Mouse (Mus musculus) adrenal gland (tissue): Measurements from ENCODE around the gene Dok5.

Experiments used
- intact Hi-C: fragments of 180-260 bp; cut with DNase I; formaldehyde crosslinking; loops from one replicate; pipeline ENCODE4 v1.15.1; 2025

Dok5 gene

GRCm38 (mm10) chr2:170856085-170856484, 124.5 kb downstream of the Dok5 start:
- intact Hi-C loops, result no loop called here

GRCm38 (mm10) chr2:170857507-170857906, 125.9 kb downstream of the Dok5 start:
- intact Hi-C loops, result no loop called here

GRCm38 (mm10) chr2:170858640-170859039, 127.0 kb downstream of the Dok5 start:
- intact Hi-C loops, result no loop called here

DNA sequence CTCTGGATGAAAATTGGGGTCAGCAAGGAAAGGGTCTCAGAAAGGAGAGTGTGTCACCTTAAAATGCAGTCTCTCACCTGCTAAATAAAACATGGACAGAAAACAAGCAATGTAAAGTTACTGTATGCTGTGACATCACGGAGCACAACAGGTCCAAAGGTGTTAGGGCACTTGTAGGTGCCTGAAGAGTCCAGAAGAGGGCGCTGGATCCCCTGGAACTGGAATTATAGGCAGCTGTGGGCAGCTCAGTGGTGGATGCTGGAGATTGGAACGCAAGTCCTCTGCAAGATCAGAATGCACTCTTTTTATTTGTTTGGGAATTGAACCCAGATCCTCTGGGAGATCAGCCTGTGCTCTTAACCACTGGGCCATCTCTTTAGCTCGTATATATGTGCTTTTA, 129.0 kb downstream of the Dok5 start:
- intact Hi-C loops, result no loop called here

GRCm38 (mm10) chr2:170862799-170863198, 131.2 kb downstream of the Dok5 start:
- intact Hi-C loops, result no loop called here

DNA sequence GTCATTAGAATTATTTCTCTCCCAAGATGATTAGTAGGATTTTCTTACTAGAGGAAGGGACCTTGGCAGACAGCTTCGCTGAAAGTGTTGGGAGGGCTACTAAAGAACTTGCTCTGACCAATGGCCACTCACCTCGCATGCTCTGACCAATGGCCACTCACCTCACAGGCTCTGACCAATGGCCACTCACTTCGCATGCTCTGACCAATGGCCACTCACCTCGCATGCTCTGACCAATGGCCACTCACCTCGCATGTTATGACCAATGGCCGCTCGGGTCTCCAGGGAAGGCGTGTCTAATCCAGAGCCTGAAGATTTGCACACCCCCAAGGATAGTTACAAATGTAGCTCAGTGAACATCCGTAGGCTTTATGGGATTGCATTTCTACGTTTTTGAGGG, 131.6 kb downstream of the Dok5 start:
- intact Hi-C loops, result no loop called here

- intact Hi-C loops, result no loop called here
Observed at GRCm38 (mm10) chr2:170864043-170864442, 132.4 kb downstream of the Dok5 start.

- intact Hi-C loops, result no loop called here
Observed at GRCm38 (mm10) chr2:170864820-170865219, 133.2 kb downstream of the Dok5 start.

DNA sequence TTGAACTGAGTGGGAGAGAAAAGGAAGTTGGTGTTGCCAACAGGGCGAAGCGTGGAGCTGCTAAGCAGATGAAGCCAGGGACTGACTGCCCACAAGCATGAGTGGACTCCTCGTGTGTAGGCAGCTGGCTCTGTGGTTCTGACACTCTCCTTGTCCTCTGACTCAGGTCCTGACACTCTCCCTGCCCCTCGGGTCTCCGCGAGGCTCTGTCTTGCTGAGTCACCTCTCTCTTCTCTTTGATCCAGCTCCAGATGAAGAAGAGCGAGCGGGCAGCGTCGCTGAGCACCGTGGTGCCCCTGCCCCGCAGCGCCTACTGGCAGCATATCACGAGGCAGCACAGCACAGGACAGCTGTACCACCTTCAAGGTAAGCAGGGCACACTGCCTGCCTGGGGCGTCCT, 139.0 kb downstream of the Dok5 start:
- intact Hi-C loops, result loop anchor here (5.0 kb wide), 1 partner anchor 273 kb away; no protein-coding TSS in a partner anchor

DNA sequence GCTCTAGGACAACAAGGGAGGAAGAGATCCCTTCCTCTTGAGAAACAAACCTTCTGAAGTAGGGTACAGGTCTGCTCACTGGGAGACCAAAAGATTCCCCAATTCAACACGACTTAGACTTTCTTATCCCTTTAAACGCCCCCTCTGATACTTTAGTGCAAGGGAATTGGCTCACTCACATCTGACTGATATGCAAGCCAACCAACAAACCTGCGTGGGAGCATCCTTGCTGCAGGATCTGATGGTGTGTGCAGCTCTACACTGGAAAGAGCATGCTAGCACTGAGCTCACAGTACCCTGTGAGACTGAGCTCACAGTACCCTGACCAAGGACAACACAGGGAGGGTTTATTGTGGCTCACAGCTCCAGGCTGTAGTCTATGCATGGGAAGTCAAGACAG, 139.9 kb downstream of the Dok5 start:
- intact Hi-C loops, result loop anchor here (5.0 kb wide), 1 partner anchor 274 kb away; no protein-coding TSS in a partner anchor

- intact Hi-C loops, result loop anchor here (2.0 to 5.0 kb wide), 3 partner anchors 191 to 353 kb away; no protein-coding TSS in a partner anchor
Observed at GRCm38 (mm10) chr2:170873382-170873781, 141.8 kb downstream of the Dok5 start.

DNA sequence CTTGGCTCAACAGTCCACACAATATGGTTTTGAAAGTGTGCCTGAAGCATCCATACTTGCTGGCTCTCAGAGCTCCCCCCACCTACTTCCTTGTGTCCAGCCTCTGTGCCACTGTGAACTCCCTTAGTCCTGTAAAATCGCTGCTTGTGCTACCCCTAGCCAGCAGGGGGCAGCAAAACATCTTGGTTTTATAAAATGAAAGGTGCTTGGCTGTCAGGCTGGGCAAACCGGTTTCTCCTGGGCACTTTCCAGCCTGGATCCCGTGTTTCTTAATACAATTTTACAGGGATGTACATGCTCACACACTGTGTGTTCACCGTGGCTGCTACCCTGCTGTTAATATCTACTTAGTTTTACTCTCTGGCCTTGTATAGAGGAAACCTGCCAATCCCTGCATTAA, 145.9 kb downstream of the Dok5 start:
- intact Hi-C loops, result loop anchor here (2.0 kb wide), 1 partner anchor 1339 kb away; no protein-coding TSS in a partner anchor

- intact Hi-C loops, result loop anchor here (2.0 kb wide), 1 partner anchor 1339 kb away; no protein-coding TSS in a partner anchor
Observed at GRCm38 (mm10) chr2:170877936-170878335, 146.3 kb downstream of the Dok5 start.

DNA sequence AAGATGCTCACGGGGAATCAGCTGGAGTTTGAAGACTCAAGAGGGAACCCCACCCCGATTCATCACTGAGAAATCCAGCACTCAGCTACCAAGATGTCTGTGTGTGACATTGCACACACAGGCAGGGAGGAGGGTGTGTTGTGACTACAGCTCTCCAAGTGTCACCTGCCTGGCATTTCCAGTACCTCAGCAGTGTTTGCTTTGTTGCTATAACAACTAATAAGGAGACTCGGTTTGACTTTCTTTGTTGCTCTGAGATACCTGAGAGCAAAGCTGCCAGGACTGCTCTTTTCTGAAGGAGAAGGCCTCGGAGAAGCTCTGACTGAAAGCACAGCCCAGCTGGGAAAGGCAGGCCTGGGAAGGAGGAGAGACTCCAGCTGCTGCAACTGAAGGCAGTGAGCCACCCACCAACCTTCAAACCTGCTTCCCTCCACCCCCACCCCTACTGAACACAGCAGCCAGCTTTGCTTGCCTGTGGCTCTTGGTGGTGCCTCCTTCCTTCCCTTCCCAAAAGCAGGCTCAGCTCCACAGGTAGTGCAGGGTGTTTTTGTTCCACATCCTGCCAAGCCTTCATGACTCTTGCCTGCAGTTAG, 152.7 kb downstream of the Dok5 start:
- intact Hi-C loops, result no loop called here

GRCm38 (mm10) chr2:170887984-170888383, 156.4 kb downstream of the Dok5 start:
- intact Hi-C loops, result no loop called here

GRCm38 (mm10) chr2:170895096-170895495, 163.5 kb downstream of the Dok5 start:
- intact Hi-C loops, result no loop called here

GRCm38 (mm10) chr2:170902204-170903028, 170.8 kb downstream of the Dok5 start:
- intact Hi-C loops, result no loop called here

DNA sequence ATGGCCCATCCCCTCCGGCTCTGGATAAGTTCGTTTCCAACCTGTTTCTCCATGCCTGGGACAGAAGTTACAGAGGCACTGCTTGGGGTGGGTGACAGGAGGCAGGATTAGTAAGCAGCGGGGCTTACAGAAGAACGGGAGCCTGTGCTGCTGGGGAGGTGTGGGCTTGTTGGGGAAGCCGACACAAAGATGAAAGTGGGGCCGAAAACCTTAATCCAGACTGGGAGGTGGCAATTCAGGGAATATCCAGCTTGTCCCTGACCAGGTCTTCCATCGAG, 171.4 kb downstream of the Dok5 start:
- intact Hi-C loops, result no loop called here

- intact Hi-C loops, result no loop called here
Observed at GRCm38 (mm10) chr2:170903367-170903766, 171.8 kb downstream of the Dok5 start.

- intact Hi-C loops, result loop anchor here (5.0 to 10.0 kb wide), 2 partner anchors 130 to 1302 kb away; no protein-coding TSS in a partner anchor
Observed at GRCm38 (mm10) chr2:170912589-170913223, 181.1 kb downstream of the Dok5 start.

DNA sequence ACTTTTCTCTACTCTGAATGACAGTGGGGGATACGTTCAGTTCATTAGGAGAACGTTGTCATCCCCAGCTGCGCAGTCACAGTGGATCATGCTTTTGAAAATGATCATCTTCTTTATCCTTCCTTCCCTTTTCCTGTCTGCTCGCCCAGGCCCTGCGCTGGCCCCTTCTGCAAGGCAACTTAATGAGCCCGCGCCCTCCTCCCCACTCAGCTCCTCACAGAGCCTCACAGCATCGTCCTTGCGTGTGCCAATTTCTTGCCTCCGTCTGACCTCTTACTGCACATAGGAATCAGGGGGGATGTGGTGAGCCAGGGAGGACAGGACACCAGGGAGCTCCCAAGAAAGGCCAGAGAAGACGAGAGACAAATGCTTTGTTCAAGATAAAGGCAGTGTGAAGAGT, 182.3 kb downstream of the Dok5 start:
- intact Hi-C loops, result loop anchor here (5.0 to 10.0 kb wide), 2 partner anchors 128 to 1301 kb away; no protein-coding TSS in a partner anchor

DNA sequence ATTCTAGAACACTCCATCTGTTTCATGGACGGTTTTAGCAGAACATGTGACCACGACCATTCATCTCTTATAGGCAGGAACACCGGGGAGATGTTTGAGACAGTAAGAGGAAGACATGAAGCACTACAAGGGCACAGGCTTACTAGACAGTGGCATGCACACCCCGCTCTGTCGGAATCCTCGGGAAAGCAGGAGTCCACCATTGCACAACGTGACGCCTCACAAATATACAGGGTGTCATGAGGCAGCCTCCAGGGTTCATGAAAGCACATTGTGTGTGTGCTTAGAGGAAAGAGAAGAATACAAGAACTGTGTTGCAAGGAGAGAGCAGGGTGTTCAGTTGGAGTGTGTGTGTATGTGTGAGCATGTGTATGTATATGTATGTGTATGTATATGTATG, 184.0 kb downstream of the Dok5 start:
- intact Hi-C loops, result loop anchor here (10.0 kb wide), 1 partner anchor 1299 kb away; no protein-coding TSS in a partner anchor
